Mouse (Mus musculus) intestine, postnatal 0 days (tissue): ENCODE data around the gene Sgsm3. TPM values are rescaled to one million over a fixed set of nuclear protein-coding genes. Genes with fewer than 3 reads are reported as not detected.
"Not testable (repeated sequence)": the region's sequence is repeated elsewhere in the genome, so short reads cannot be mapped to it uniquely, and the experiment has no call there.

Source experiments
- ATAC-seq: fragments of 200-750 bp; cut with Nextera tagmentation; 2 replicates; pipeline ENCODE4 v1.8.0; 2017; ENCODE audit warnings: mild to moderate bottlenecking, moderate TSS enrichment, moderate library complexity
- H3K27ac ChIP-seq: fragments of 300-500 bp; sonication (generic); 2 replicates; pipeline ENCODE4 v1.5.1; 2014; ENCODE audit warnings: mild to moderate bottlenecking, low read depth, low read length, moderate library complexity
- H3K27me3 ChIP-seq: fragments of 300-500 bp; sonication (generic); replicated peaks from 2 replicates; pipeline ENCODE4 v1.6.1; 2014; ENCODE audit warnings: low read length, mixed read lengths; ENCODE audit not compliant: control insufficient read depth, insufficient read depth
- H3K36me3 ChIP-seq: fragments of 300-500 bp; sonication (generic); 2 replicates; pipeline ENCODE4 v1.6.1; 2014; ENCODE audit warnings: mild to moderate bottlenecking, moderate library complexity; ENCODE audit not compliant: control insufficient read depth, insufficient read depth
- H3K4me1 ChIP-seq: fragments of 300-500 bp; sonication (generic); replicated peaks from 2 replicates; pipeline ENCODE4 v1.6.1; 2014; ENCODE audit warnings: antibody characterized with exemption, low read length, mixed read lengths; ENCODE audit not compliant: control insufficient read depth, insufficient read depth
- H3K4me2 ChIP-seq: fragments of 300-500 bp; sonication (generic); replicated peaks from 2 replicates; pipeline ENCODE4 v1.6.1; 2014; ENCODE audit warnings: low read depth, mild to moderate bottlenecking, moderate library complexity
- H3K4me3 ChIP-seq: fragments of 300-500 bp; sonication (generic); 2 replicates; pipeline ENCODE4 v1.5.1; 2014; ENCODE audit warnings: low read depth, low read length
- H3K9ac ChIP-seq: fragments of 300-500 bp; sonication (generic); 2 replicates; pipeline ENCODE4 v1.6.1; 2014; ENCODE audit warnings: mild to moderate bottlenecking, low read depth, low read length
- H3K9me3 ChIP-seq: fragments of 300-500 bp; sonication (generic); 2 replicates; pipeline ENCODE4 v1.6.1; 2016; ENCODE audit warnings: mixed run types; ENCODE audit not compliant: control insufficient read depth
- CTCF ChIP-seq: sonication (generic); IDR thresholded peaks from 2 replicates; pipeline ENCODE4 v1.5.1; 2016; ENCODE audit warnings: low read depth, mild to moderate bottlenecking, control low read depth, antibody characterized with exemption, moderate library complexity
- WGBS: fragments of 180-500 bp; shearing (Covaris S2); extraction: QIAGEN DNeasy Blood & Tissue Kit; methylation state at CpG from one replicate; pipeline ENCODE4 v1.1.7; 2014; 5-methylcytosine and 5-hydroxymethylcytosine counted together
- polyA plus RNA-seq: library from polyadenylated mRNA; unstranded; fragments of >200 nt; fragmentation: Nextera tagmentation; extraction: Ambion mirVana; gene quantifications from 2 replicates; pipeline ENCODE4 v1.2.1, GENCODE M21; 2015

Sgsm3 gene
- polyA plus RNA-seq = 13.3 and 13.4 TPM in 2 replicates

- no peaks in the 10 kb centered on the region for H3K36me3 ChIP-seq
- no peaks in the 10 kb centered on the region for H3K4me1 ChIP-seq
- peak within 1 kb of the TSS; percentile 98 for H3K4me2 ChIP-seq
- TF ChIP-seq CTCF = no peak
- ATAC-seq = peak; percentile 89
- no peaks in the 10 kb centered on the region for H3K9me3 ChIP-seq
- H3K27ac ChIP-seq = peak within 1 kb of the TSS; percentile 57; the same call in 1 of the 2 replicates
- WGBS = 1% methylated on average over 59 of the region's 67 CpGs
- H3K9ac ChIP-seq = peak within 1 kb of the TSS; percentile 73
- H3K27me3 ChIP-seq = no peaks in the 10 kb centered on the region
- peak within 1 kb of the TSS; percentile 88 for H3K4me3 ChIP-seq
Observed at GRCm38 (mm10) chr15:80977620-80978334, at the start of gene Sgsm3. Sgsm3 (plus strand) TSS chr15:80977765.

DNA sequence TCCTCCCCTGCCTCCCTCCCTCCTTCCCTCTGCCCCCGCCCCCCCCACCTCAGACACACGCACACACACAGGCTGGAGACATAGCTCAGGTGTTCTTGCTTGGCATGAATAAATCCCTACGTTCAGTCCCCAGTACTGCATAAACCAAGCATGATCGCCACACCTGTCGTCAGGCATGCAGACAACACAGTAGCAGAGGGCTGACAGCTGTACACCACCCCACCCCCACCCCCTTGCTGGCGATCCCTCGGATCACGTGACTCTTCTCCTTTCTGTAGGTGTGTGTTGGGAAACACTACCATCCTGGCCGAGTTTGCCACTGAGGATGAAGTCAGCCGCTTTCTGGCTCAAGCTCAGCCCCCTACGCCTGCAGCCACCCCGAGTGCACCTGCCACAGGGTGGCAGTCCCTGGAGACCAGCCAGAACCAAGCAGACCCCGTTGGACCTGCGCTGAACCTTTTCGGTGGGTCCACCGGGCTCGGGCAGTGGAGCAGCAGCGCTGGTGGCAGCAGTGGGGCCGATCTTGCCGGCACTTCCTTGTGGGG, 48.7 kb upstream of the Sgsm3 start:
- H3K9ac ChIP-seq = no peak overlapping the region
- peaks cover 54% of the 10 kb centered on the region for H3K36me3 ChIP-seq
- no peak for TF ChIP-seq CTCF
- ATAC-seq = no peak
- no peaks in the 10 kb centered on the region for H3K27me3 ChIP-seq
- H3K9me3 ChIP-seq = no peaks in the 10 kb centered on the region
- H3K4me3 ChIP-seq = no peak overlapping the region
- H3K27ac ChIP-seq = no peak overlapping the region
- no peaks in the 10 kb centered on the region for H3K4me1 ChIP-seq
- 85% methylated on average over 20 of the region's 20 CpGs for WGBS
- H3K4me2 ChIP-seq = no peak overlapping the region

DNA sequence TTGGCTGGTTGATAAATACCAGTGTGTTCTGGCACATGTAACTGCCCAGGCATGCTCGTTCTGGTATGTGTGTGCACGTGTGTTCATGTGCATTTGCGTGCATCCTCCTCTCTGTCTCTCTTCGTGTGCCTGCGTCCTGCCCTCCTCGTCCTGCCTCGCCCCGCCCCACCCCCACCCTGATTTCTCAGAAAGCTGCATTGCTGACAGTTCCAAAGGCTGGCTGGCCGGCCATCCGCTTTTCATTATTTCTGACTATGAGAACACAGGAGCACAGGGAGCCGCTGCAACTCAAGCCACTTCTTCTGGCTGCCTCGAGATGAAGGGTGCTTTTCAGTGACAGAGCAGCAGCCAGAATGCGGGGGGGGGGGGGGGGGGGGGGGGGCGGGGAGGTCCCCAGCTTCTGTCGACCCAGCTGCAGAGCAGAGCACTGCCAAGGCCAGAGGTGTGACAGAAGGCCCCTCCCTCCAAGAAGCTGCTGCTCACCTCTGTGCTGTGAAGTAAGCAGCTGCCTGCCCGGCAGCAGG, 47.5 kb upstream of the Sgsm3 start:
- H3K36me3 ChIP-seq = peaks cover 47% of the 10 kb centered on the region
- H3K4me3 ChIP-seq = no peak overlapping the region
- no peak overlapping the region for H3K9ac ChIP-seq
- no peak for TF ChIP-seq CTCF
- no peak for ATAC-seq
- no peaks in the 10 kb centered on the region for H3K27me3 ChIP-seq
- H3K4me2 ChIP-seq = no peak overlapping the region
- WGBS = 41% methylated on average over 14 of the region's 16 CpGs
- H3K27ac ChIP-seq = no peak overlapping the region
- no peaks in the 10 kb centered on the region for H3K4me1 ChIP-seq
- H3K9me3 ChIP-seq = no peaks in the 10 kb centered on the region

DNA sequence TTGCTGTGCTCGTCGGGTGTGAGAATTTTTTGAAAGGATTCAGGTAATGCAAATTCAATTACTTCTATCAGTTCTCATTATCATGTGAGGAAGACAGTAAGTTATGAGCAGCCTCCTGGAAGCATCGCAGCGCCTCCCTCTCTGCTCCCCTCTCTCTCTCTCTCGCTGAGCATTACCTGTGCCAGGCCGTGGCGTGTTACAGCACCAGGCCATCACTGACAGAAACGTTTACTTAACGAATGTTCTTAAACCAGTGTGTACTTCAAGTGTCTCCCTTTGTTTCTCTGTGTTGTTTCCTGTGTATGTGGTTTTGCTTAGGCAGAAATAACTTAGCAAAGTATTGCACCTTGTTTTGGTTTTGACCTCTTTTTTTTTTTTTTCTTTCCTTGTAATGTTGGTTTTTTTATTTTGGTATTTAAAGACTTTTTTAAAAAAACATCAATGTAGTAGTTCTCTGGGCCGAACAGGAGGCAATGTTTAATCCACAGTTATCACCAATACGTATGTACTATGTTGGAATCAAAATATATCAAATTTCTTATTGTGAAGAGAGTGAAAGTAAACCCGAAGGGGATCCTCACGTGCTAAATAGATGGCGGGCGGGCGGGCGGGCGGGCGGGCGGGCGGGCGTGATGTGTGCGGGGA, 46.8 kb upstream of the Sgsm3 start:
- H3K36me3 ChIP-seq = peaks cover 53% of the 10 kb centered on the region
- H3K9ac ChIP-seq, H3K9me3 ChIP-seq, ATAC-seq, H3K27me3 ChIP-seq, H3K4me3 ChIP-seq, H3K4me2 ChIP-seq, H3K4me1 ChIP-seq, H3K27ac ChIP-seq: not testable (repeated sequence)
- WGBS = 88% methylated on average over 23 of the region's 23 CpGs

- WGBS = 94% methylated on average over 9 of the region's 9 CpGs
- no peak for ATAC-seq
- H3K4me3 ChIP-seq = no peak overlapping the region
- H3K9me3 ChIP-seq = no peaks in the 10 kb centered on the region
- no peak overlapping the region for H3K4me2 ChIP-seq
- H3K4me1 ChIP-seq = no peaks in the 10 kb centered on the region
- TF ChIP-seq CTCF = no peak
- H3K36me3 ChIP-seq = peaks cover 48% of the 10 kb centered on the region
- H3K9ac ChIP-seq = no peak overlapping the region
- no peak overlapping the region for H3K27ac ChIP-seq
- H3K27me3 ChIP-seq = no peaks in the 10 kb centered on the region
Observed at GRCm38 (mm10) chr15:80931345-80931960, 46.1 kb upstream of the Sgsm3 start.

GRCm38 (mm10) chr15:80934841-80935240, 42.7 kb upstream of the Sgsm3 start:
- Histone ChIP-seq H3K27ac (no peak overlapping the region), H3K27me3 (no peaks in the 10 kb centered on the region), H3K9me3 (no peaks in the 10 kb centered on the region), H3K4me1 (no peaks in the 10 kb centered on the region), H3K9ac (no peak overlapping the region), H3K4me3 (no peak overlapping the region), H3K36me3 (peaks cover 28% of the 10 kb centered on the region), H3K4me2 (no peak overlapping the region)
- WGBS = 86% methylated on average over 5 of the region's 5 CpGs
- TF ChIP-seq CTCF = no peak
- ATAC-seq = no peak
